Mouse (Mus musculus): ENCODE data around the gene Sgip1. TPM values are rescaled to one million over a fixed set of nuclear protein-coding genes. Genes with fewer than 3 reads are reported as not detected.

Gene Sgip1
- total and polyA plus RNA-seq, 2 experiments from 2014 or later, result 51.4 to 78.0 TPM

- Histone ChIP-seq H3K9me3 (ENCODE audit: low read length) (no peaks in the 10 kb centered on the region), H3K36me3 (ENCODE audit: insufficient read depth, low read length) (no peaks in the 10 kb centered on the region), H3K27ac (ENCODE audit: low read depth, low read length) (no peak overlapping the region), H3K4me1 (ENCODE audit: insufficient read depth, low read length) (no peaks in the 10 kb centered on the region), H3K4me3 (ENCODE audit: low read depth, low read length) (no peak overlapping the region), H3K9ac (replicated peaks; ENCODE audit: low read length, poor library complexity, severe bottlenecking) (no peak overlapping the region), H3K27me3 (ENCODE audit: insufficient read depth, low read length) (no peaks in the 10 kb centered on the region), H3K4me2 (ENCODE audit: low read depth, low read length, poor library complexity, severe bottlenecking) (no peak overlapping the region)
- ATAC-seq (ENCODE audit: low FRiP score), result no peak
- peak; percentile 34 for TF ChIP-seq CTCF (IDR thresholded peaks at IDR 0.05)
- 55% methylated on average over 1 of the region's 1 CpGs for WGBS
- no peak for DNase-seq (ENCODE audit: low spot score)
Observed at GRCm38 (mm10) chr4:102834710-102835109, 93.6 kb downstream of the Sgip1 start.

DNA sequence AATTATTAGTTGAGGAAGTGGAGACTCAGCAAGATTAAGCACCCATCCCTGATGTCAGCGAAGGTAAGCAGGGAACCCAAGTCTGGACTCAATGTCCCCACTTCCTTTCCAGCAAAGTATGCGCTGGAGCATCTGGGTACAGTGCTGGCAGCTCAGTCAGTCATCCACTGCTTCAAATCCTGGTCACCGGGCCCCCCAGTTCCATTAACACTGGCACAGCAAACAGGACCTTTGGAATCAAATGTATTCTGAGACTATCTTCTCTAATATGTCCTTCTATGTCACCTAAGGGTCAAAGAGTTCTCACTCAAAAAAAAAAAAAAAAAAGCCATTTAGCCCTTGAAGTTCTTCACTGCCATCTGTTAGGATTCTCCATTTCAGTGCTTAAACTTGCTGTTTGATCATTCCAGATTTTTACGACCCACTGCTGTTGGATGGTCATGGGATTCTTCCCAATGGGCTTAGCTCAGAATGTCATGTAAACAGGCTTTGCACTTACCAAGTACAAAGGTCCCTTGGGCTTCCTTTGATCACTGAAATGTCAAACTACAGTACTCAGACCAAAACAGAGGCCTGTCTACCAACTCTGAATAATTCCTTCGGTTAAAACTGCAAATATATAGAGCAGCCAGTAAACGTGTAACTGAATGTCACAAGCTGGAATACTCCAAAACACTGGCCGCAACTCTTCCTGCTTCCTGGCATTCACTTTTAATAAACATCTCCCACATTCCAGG is 99.1 kb downstream of the Sgip1 start:
- ATAC-seq (ENCODE audit: low FRiP score) (no peak), DNase-seq (ENCODE audit: low spot score) (no peak)
- no peak for TF ChIP-seq CTCF (IDR thresholded peaks at IDR 0.05)
- H3K36me3 ChIP-seq (ENCODE audit: insufficient read depth, low read length), result no peaks in the 10 kb centered on the region
- H3K27ac ChIP-seq (ENCODE audit: low read depth, low read length), result no peak overlapping the region
- peaks cover 10% of the 10 kb centered on the region for H3K4me1 ChIP-seq (ENCODE audit: insufficient read depth, low read length)
- H3K27me3 ChIP-seq (ENCODE audit: insufficient read depth, low read length), result no peaks in the 10 kb centered on the region
- no peak overlapping the region for H3K4me3 ChIP-seq (ENCODE audit: low read depth, low read length)
- H3K9ac ChIP-seq (replicated peaks; ENCODE audit: low read length, poor library complexity, severe bottlenecking), result no peak overlapping the region
- H3K4me2 ChIP-seq (ENCODE audit: low read depth, low read length, poor library complexity, severe bottlenecking), result no peak overlapping the region
- 67% methylated on average over 7 of the region's 7 CpGs for WGBS
- no peaks in the 10 kb centered on the region for H3K9me3 ChIP-seq (ENCODE audit: low read length)

GRCm38 (mm10) chr4:102840956-102841729 is 100.0 kb downstream of the Sgip1 start:
- ATAC-seq (ENCODE audit: low FRiP score), result no peak
- H3K27ac ChIP-seq (ENCODE audit: low read depth, low read length), result no peak overlapping the region
- DNase-seq (ENCODE audit: low spot score), result peak; percentile 53

GRCm38 (mm10) chr4:102850498-102850897 is 109.4 kb downstream of the Sgip1 start:
- H3K9me3 ChIP-seq (ENCODE audit: low read length), result no peaks in the 10 kb centered on the region
- no peak overlapping the region for H3K27ac ChIP-seq (ENCODE audit: low read depth, low read length)
- H3K27me3 ChIP-seq (ENCODE audit: insufficient read depth, low read length), result no peaks in the 10 kb centered on the region
- DNase-seq (ENCODE audit: low spot score), result no peak
- no peak overlapping the region for H3K4me2 ChIP-seq (ENCODE audit: low read depth, low read length, poor library complexity, severe bottlenecking)
- TF ChIP-seq CTCF (IDR thresholded peaks at IDR 0.05), result no peak
- 95% methylated on average over 6 of the region's 6 CpGs for WGBS
- no peak for ATAC-seq (ENCODE audit: low FRiP score)
- no peaks in the 10 kb centered on the region for H3K36me3 ChIP-seq (ENCODE audit: insufficient read depth, low read length)
- H3K4me1 ChIP-seq (ENCODE audit: insufficient read depth, low read length), result peaks cover 7% of the 10 kb centered on the region
- no peak overlapping the region for H3K9ac ChIP-seq (replicated peaks; ENCODE audit: low read length, poor library complexity, severe bottlenecking)
- H3K4me3 ChIP-seq (ENCODE audit: low read depth, low read length), result no peak overlapping the region

More at GRCm38 (mm10) chr4:102840956-102841729, 100.0 kb downstream of the Sgip1 start:
- 41% methylated on average over 11 of the region's 11 CpGs for WGBS
- Histone ChIP-seq H3K27me3 (ENCODE audit: insufficient read depth, low read length) (no peaks in the 10 kb centered on the region), H3K9ac (replicated peaks; ENCODE audit: low read length, poor library complexity, severe bottlenecking) (no peak overlapping the region), H3K36me3 (ENCODE audit: insufficient read depth, low read length) (no peaks in the 10 kb centered on the region), H3K9me3 (ENCODE audit: low read length) (no peaks in the 10 kb centered on the region), H3K4me1 (ENCODE audit: insufficient read depth, low read length) (peaks cover 10% of the 10 kb centered on the region), H3K4me3 (ENCODE audit: low read depth, low read length) (no peak overlapping the region), H3K4me2 (ENCODE audit: low read depth, low read length, poor library complexity, severe bottlenecking) (no peak overlapping the region)
- no peak for TF ChIP-seq CTCF (IDR thresholded peaks at IDR 0.05)

GRCm38 (mm10) chr4:102851161-102851560 is 110.1 kb downstream of the Sgip1 start:
- no peak overlapping the region for H3K9ac ChIP-seq (replicated peaks; ENCODE audit: low read length, poor library complexity, severe bottlenecking)
- DNase-seq (ENCODE audit: low spot score), result no peak
- no peak for TF ChIP-seq CTCF (IDR thresholded peaks at IDR 0.05)
- H3K27me3 ChIP-seq (ENCODE audit: insufficient read depth, low read length), result no peaks in the 10 kb centered on the region
- ATAC-seq (ENCODE audit: low FRiP score), result no peak
- H3K9me3 ChIP-seq (ENCODE audit: low read length), result no peaks in the 10 kb centered on the region
- H3K4me2 ChIP-seq (ENCODE audit: low read depth, low read length, poor library complexity, severe bottlenecking), result no peak overlapping the region
- peaks cover 7% of the 10 kb centered on the region for H3K4me1 ChIP-seq (ENCODE audit: insufficient read depth, low read length)
- no peak overlapping the region for H3K27ac ChIP-seq (ENCODE audit: low read depth, low read length)
- no peaks in the 10 kb centered on the region for H3K36me3 ChIP-seq (ENCODE audit: insufficient read depth, low read length)
- 58% methylated on average over 1 of the region's 1 CpGs for WGBS
- H3K4me3 ChIP-seq (ENCODE audit: low read depth, low read length), result no peak overlapping the region

GRCm38 (mm10) chr4:102852290-102852689 is 111.2 kb downstream of the Sgip1 start:
- H3K4me1 ChIP-seq (ENCODE audit: insufficient read depth, low read length), result peaks cover 7% of the 10 kb centered on the region
- WGBS, result 71% methylated on average over 3 of the region's 3 CpGs
- H3K36me3 ChIP-seq (ENCODE audit: insufficient read depth, low read length), result no peaks in the 10 kb centered on the region
- H3K4me2 ChIP-seq (ENCODE audit: low read depth, low read length, poor library complexity, severe bottlenecking), result no peak overlapping the region
- DNase-seq (ENCODE audit: low spot score) (no peak), ATAC-seq (ENCODE audit: low FRiP score) (no peak)
- no peak overlapping the region for H3K4me3 ChIP-seq (ENCODE audit: low read depth, low read length)
- H3K9ac ChIP-seq (replicated peaks; ENCODE audit: low read length, poor library complexity, severe bottlenecking), result no peak overlapping the region
- TF ChIP-seq CTCF (IDR thresholded peaks at IDR 0.05), result no peak
- H3K27me3 ChIP-seq (ENCODE audit: insufficient read depth, low read length), result no peaks in the 10 kb centered on the region
- H3K27ac ChIP-seq (ENCODE audit: low read depth, low read length), result no peak overlapping the region
- H3K9me3 ChIP-seq (ENCODE audit: low read length), result no peaks in the 10 kb centered on the region

Data from midbrain, postnatal 0 days (tissue).